Mouse (Mus musculus) bone marrow macrophage, adult 2 months (primary cell): ENCODE measurements around the gene Gm15155. TPM values are rescaled to one million over a fixed set of nuclear protein-coding genes. Genes with fewer than 3 reads are reported as not detected.
"Not testable (repeated sequence)": the region's sequence is repeated elsewhere in the genome, so short reads cannot be mapped to it uniquely, and the experiment has no call there.

Experiments
- H3K27ac ChIP-seq: 2 replicates; pipeline ENCODE4 v1.5.1; 2012; ENCODE audit warnings: low read depth, low read length; ENCODE audit not compliant: insufficient read depth
- H3K4me1 ChIP-seq: 2 replicates; pipeline ENCODE4 v1.6.1; 2012; ENCODE audit warnings: low read length; ENCODE audit not compliant: control insufficient read depth, insufficient read depth
- H3K4me3 ChIP-seq: 2 replicates; pipeline ENCODE4 v1.5.1; 2012; ENCODE audit warnings: mild to moderate bottlenecking, low read length, moderate library complexity; ENCODE audit not compliant: insufficient read depth
- CTCF ChIP-seq: IDR thresholded peaks from 2 replicates; pipeline ENCODE4 v1.5.1; 2012; ENCODE audit warnings: low read depth, mild to moderate bottlenecking, low read length, moderate library complexity
- POLR2A ChIP-seq: IDR thresholded peaks from 2 replicates; pipeline ENCODE4 v1.6.1; 2012; ENCODE audit warnings: mild to moderate bottlenecking, low read depth, low read length, borderline replicate concordance
- polyA plus RNA-seq: library from polyadenylated mRNA; stranded (reverse); fragments of >200 nt; gene quantifications from 2 replicates; pipeline ENCODE4 v1.2.4, GENCODE M21; 2012; ENCODE audit not compliant: missing spikeins, insufficient read depth, insufficient read length

The Gm15155 gene
- polyA plus RNA-seq, 1 experiment, result not detected

DNA sequence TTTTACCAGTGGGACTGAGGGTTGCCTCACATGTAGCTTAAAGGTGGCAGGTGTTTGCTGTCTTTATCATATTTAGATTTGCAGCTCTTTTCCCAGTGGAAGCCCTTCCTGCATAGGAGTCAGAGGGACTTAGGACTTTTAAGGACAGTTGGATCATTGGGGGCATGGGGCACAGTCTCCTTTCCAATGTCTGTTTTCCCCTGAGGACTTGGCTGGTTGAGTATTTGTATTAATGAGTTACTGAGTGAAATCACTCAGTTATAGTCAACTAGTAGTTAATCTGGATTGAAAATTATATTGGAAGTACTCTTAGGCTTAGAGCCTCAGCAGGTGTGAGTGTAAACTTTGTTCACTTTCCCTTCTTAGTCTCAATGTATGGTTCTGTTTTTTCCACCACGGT, 275.5 kb downstream of the Gm15155 start:
- TF ChIP-seq POLR2A (no peak), CTCF (no peak)
- Histone ChIP-seq H3K4me1 (no peaks in the 10 kb centered on the region), H3K27ac (no peak overlapping the region), H3K4me3 (no peak overlapping the region)

DNA sequence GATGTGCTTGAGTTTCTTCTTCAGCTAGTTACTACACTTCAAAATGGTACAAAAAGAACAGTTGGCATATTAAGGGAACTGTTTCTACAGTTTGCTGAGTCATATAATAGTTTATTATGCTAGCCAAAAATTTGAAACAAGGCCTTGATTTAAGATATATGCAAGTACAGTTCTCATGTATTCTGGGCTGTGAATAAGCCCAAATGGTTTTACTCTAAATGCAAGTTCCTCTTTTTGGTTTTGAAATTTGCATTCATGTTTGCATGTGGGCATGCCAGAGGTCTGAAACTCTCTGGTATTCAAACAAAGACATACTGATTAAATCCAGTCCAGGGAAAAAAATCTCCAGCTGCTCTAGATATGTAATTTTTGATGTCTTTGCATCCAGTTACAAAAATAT, 277.2 kb downstream of the Gm15155 start:
- H3K4me3 ChIP-seq, result no peak overlapping the region
- no peak overlapping the region for H3K27ac ChIP-seq
- TF ChIP-seq POLR2A (no peak), CTCF (no peak)
- no peaks in the 10 kb centered on the region for H3K4me1 ChIP-seq

DNA sequence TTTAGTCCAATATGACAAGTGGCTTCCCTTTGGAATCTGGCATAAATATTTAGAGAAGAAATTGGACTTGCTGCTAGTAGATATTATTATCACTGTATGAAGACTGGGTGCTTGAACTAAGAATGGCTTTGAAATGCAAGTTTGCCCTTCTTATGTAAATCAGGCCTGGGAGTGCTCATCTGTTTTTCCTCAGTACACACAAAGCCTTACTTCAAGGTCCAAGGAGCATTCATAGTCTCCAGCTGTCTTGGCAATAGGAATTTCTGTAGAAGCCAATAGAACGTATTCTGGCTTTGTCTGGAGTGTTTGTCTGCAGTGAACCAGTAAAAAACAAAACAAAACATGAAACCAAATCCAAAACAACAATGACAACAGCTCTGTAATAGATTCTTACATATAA, 278.6 kb downstream of the Gm15155 start:
- Histone ChIP-seq H3K27ac (no peak overlapping the region), H3K4me1 (no peaks in the 10 kb centered on the region), H3K4me3 (no peak overlapping the region)
- TF ChIP-seq CTCF (no peak), POLR2A (no peak)

DNA sequence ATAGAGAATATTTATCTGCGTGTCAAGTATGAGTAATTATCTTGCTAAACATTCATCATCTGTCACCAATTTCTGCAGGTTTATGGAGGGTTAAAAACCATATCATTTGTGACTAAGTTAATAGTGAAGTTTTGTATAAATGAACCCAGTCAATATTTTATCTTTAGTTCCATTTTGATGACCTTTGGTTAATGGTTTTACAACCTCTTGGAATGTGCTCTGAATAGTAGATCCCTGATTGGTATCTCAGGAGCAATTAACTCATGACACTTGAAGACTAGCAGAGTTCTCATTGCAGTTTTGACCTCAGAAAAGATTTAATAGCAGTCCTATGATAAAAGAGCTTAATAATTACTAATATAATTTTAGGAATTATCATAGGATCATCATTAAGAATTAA, 385.2 kb downstream of the Gm15155 start:
- Histone ChIP-seq H3K4me1 (no peaks in the 10 kb centered on the region), H3K4me3 (no peak overlapping the region), H3K27ac (no peak overlapping the region)
- no peak for TF ChIP-seq CTCF
- no peak for TF ChIP-seq POLR2A

DNA sequence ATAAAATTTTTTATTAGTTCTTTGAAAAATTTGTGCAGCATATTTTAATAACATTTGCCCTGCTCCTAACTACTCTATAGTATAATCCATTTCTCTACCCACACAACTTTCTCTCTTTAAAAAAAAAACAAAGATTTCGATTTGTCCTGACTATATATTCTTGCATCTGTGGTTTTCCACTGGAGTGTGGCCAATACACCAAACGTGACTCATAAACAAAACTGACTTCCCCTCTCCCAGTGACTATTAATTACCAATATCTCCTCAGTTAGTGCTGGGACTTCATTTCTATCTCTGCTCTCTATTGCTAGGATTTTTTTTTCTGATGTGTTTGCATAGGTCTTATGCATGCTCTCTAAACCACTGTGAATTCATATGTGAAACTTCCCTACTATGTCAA, 531.2 kb downstream of the Gm15155 start:
- no peak for TF ChIP-seq POLR2A
- TF ChIP-seq CTCF, result no peak
- Histone ChIP-seq H3K4me3 (no peak overlapping the region), H3K27ac (no peak overlapping the region), H3K4me1 (no peaks in the 10 kb centered on the region)

DNA sequence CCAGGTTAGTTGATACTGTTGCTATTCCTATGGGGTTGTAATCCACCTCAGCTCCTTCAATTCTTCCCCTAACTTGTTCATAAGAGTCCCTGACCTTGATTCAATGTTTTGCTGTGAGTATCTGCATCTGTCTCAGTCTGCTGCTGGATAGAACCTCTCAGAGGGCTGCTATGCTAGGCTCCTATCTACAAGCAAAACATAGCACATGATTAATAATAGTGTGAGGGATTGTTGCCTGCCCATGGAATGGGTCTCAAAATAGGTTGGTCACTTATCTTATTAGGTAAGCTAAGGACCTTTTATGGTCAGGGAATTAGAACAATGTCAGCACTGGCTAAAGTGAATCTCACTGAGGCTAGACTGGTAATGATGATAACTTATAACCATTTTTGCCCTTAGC, 547.0 kb downstream of the Gm15155 start:
- Histone ChIP-seq H3K27ac (no peak overlapping the region), H3K4me3 (no peak overlapping the region), H3K4me1 (no peaks in the 10 kb centered on the region)
- no peak for TF ChIP-seq CTCF
- TF ChIP-seq POLR2A, result no peak

DNA sequence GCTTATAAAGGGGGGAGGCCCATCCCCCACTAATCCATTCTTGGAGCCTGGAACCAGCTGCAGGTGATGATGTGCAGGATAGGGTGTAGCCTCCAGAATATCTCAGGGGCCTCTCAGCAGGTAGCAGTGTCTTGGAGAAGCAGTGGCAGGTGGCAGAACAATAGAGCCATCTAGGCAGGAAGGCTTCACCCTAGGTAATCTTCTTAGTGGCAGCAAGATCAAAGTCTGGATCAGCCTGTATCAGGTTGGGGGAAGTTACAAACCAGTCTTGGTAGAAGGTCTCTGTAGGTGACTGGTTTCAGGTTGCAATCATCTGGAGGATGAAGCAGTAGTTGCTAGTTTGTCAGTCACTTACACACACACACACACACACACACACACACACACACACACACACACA, 679.3 kb downstream of the Gm15155 start:
- H3K4me1 ChIP-seq, H3K4me3 ChIP-seq, H3K27ac ChIP-seq: not testable (repeated sequence)

Other genes with a start within 250 kb of the Gm15155 start
- gene Ptchd1, start 927 bp upstream of the Gm15155 start, polyA plus RNA-seq, result 10.0 and 11.1 TPM in 2 replicates